Mouse (Mus musculus) forebrain, embryonic 10.5 days (tissue): ENCODE measurements around the gene Gm11564. TPM values are rescaled to one million over a fixed set of nuclear protein-coding genes. Genes with fewer than 3 reads are reported as not detected.
A peak's percentile ranks its signal among the peaks of the same experiment; 100 is the strongest.
"Not testable (repeated sequence)": the region's sequence is repeated elsewhere in the genome, so short reads cannot be mapped to it uniquely, and the experiment has no call there.

Source experiments
- DNase-seq: peaks from one replicate; pipeline ENCODE4 v3.0.0-alpha.2; 2017; ENCODE audit warnings: low spot score; ENCODE audit errors: extremely low spot score
- H3K27ac ChIP-seq: fragments of 300-500 bp; sonication (generic); 2 replicates; pipeline ENCODE4 v1.5.1; 2016; ENCODE audit warnings: mild to moderate bottlenecking
- H3K27me3 ChIP-seq: fragments of 300-500 bp; sonication (generic); 2 replicates; pipeline ENCODE4 v1.6.1; 2016; ENCODE audit warnings: mild to moderate bottlenecking; ENCODE audit not compliant: poor library complexity, severe bottlenecking
- H3K36me3 ChIP-seq: fragments of 300-500 bp; sonication (generic); replicated peaks from 2 replicates; pipeline ENCODE4 v1.6.1; 2016; ENCODE audit warnings: mild to moderate bottlenecking, moderate library complexity
- H3K4me1 ChIP-seq: fragments of 300-500 bp; sonication (generic); 2 replicates; pipeline ENCODE4 v1.6.1; 2016
- H3K4me3 ChIP-seq: fragments of 300-500 bp; sonication (generic); 2 replicates; pipeline ENCODE4 v1.5.1; 2016; ENCODE audit warnings: mild to moderate bottlenecking, moderate library complexity
- H3K9me3 ChIP-seq: fragments of 300-500 bp; sonication (generic); 2 replicates; pipeline ENCODE4 v1.6.1; 2016; ENCODE audit warnings: mild to moderate bottlenecking, moderate library complexity
- WGBS: fragments of 180-500 bp; shearing (Covaris S2); methylation state at CpG from one replicate; pipeline ENCODE4 v1.1.7; 2016; 5-methylcytosine and 5-hydroxymethylcytosine counted together
- polyA plus RNA-seq: library from polyadenylated mRNA; unstranded; fragments of >200 nt; fragmentation: Nextera tagmentation; extraction: Ambion mirVana; gene quantifications from 2 replicates; pipeline ENCODE4 v1.2.1, GENCODE M21; 2016

Gene Gm11564
- polyA plus RNA-seq, 1 experiment from 2014 or later = not detected

DNA sequence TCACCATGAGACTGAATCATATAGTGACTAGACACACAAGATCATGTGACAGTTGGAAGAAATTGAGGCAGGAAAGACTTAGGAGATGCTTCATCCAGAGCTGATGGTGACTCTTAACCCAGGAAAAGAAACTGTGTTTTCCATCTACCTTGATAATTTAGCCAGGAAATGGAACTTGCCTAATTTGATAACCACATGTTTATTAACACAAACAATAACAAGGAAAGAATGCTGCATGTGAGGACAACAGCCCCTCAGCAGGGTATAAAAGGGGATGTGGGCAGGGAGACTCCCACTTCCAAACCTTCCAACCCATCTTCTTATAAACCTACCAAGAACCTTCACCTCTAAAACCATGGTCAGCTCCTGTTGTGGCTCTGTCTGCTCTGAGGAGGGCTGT lies 30.6 kb downstream of the Gm11564 start, which contains the start of gene Krtap4-9:
TSS of gene Krtap4-9 (plus strand) at position 301 of the 400 bp plus-strand sequence.
- DNase-seq, H3K4me1 ChIP-seq, H3K36me3 ChIP-seq, H3K27ac ChIP-seq, H3K27me3 ChIP-seq, H3K9me3 ChIP-seq, H3K4me3 ChIP-seq: not testable (repeated sequence)

DNA sequence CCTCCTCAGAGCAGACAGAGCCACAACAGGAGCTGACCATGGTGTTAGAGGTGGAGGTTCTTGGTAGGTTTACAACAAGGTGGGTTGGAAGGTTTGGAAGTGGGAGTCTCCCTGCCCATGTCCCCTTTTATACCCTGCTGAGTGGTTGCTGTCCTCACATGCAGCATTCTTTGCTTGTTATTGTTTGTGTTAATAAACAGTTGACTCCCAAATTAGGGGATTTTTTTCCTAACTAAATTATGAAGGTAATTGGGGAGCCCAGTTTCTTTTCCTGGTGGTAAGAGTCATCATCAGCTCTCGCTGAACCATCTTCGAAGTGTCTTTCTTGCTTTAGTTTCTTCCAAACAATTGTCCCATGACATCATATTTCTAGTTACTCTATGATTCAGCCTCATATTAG lies 34.9 kb downstream of the Gm11564 start, which contains the start of gene Krtap4-8:
TSS of gene Krtap4-8 (minus strand) at position 101 of the 400 bp plus-strand sequence.
- 95% methylated on average over 2 of the region's 2 CpGs for WGBS
- Histone ChIP-seq H3K36me3 (no peaks in the 10 kb centered on the region), H3K27ac (no peak within 1 kb of the TSS), H3K9me3 (no peaks in the 10 kb centered on the region), H3K4me3 (no peak within 1 kb of the TSS), H3K27me3 (no peaks in the 10 kb centered on the region), H3K4me1 (peaks cover 8% of the 10 kb centered on the region)
- no peak for DNase-seq

DNA sequence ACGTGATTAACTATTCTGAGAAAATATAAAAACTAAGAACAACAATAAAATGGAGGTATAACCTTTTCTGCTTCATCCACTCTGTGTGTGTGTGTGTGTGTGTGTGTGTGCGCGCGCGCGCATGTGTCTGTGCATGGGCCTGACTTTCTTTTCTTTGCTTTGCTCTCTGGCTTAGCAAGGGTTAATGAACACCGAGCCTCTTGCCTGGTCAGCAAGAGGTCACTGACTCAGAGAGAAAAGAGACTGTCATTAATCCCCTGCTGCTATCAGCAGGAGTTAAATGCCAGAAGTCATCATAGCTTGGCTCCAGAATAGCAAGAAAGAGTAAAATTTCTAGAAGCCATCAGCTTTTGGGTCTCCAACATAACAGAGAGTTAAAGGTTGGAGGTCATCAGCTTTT lies 37.1 kb downstream of the Gm11564 start:
- Histone ChIP-seq H3K4me3 (no peak overlapping the region), H3K9me3 (no peaks in the 10 kb centered on the region), H3K27ac (no peak overlapping the region), H3K27me3 (no peaks in the 10 kb centered on the region), H3K36me3 (no peaks in the 10 kb centered on the region), H3K4me1 (peaks cover 8% of the 10 kb centered on the region)
- DNase-seq = no peak
- 42% methylated on average over 7 of the region's 7 CpGs for WGBS

DNA sequence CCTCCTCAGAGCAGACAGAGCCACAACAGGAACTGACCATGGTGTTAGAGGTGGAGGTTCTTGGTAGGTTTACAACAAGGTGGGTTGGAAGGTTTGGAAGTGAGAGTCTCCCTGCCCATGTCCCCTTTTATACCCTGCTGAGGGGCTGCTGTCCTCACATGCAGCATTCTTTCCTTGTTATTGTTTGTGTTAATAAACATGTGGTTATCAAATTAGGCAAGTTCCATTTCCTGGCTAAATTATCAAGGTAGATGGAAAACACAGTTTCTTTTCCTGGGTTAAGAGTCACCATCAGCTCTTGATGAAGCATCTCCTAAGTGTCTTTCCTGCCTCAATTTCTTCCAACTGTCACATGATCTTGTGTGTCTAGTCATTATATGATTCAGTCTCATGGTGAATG lies 42.7 kb downstream of the Gm11564 start, which contains the start of gene Gm11595:
TSS of gene Gm11595 (minus strand) at position 101 of the 400 bp plus-strand sequence.
- not testable (repeated sequence) for H3K4me1 ChIP-seq, H3K4me3 ChIP-seq
- 0 out of 2 replicates have a peak within 1 kb of the TSS, but pooled peaks have one; percentile 11 for H3K27ac ChIP-seq

GRCm38 (mm10) chr11:99768410-99768809 lies 47.1 kb downstream of the Gm11564 start:
- Histone ChIP-seq H3K27me3 (no peaks in the 10 kb centered on the region), H3K36me3 (no peaks in the 10 kb centered on the region), H3K9me3 (no peaks in the 10 kb centered on the region), H3K27ac (no peak overlapping the region), H3K4me3 (no peak overlapping the region), H3K4me1 (no peaks in the 10 kb centered on the region)
- WGBS = 86% methylated on average over 2 of the region's 2 CpGs
- no peak for DNase-seq

More for the DNA sequence above, 42.7 kb downstream of the Gm11564 start, which contains the start of gene Gm11595:
- H3K9me3 ChIP-seq, DNase-seq, H3K36me3 ChIP-seq, H3K27me3 ChIP-seq: not testable (repeated sequence)

Other genes starting within 250 kb of the Gm11564 start
- not detected in 2 replicates for gene Krtap3-1, start 249.0 kb downstream of the Gm11564 start, polyA plus RNA-seq
- not detected in 2 replicates for gene Krtap1-5, start 234.7 kb downstream of the Gm11564 start, polyA plus RNA-seq
- gene Krtap1-4, start 232.0 kb downstream of the Gm11564 start, polyA plus RNA-seq = not detected in 2 replicates
- gene Krtap1-3, start 224.3 kb downstream of the Gm11564 start, polyA plus RNA-seq = not detected in 2 replicates
- not detected in 2 replicates for gene Krtap9-3, start 217.6 kb downstream of the Gm11564 start, polyA plus RNA-seq
- not detected in 2 replicates for gene Gm11938, start 212.4 kb downstream of the Gm11564 start, polyA plus RNA-seq
- not detected in 2 replicates for gene Gm11937, start 205.5 kb downstream of the Gm11564 start, polyA plus RNA-seq
- gene Krtap2-4, start 200.8 kb downstream of the Gm11564 start, polyA plus RNA-seq = not detected in 2 replicates
- gene Gm11562, start 195.2 kb downstream of the Gm11564 start, polyA plus RNA-seq = not detected in 2 replicates
- gene Krtap4-1, start 187.4 kb downstream of the Gm11564 start, polyA plus RNA-seq = not detected in 2 replicates
- not detected in 2 replicates for gene Krtap4-2, start 180.6 kb downstream of the Gm11564 start, polyA plus RNA-seq
- not detected in 2 replicates for gene Krtap4-7, start 171.6 kb downstream of the Gm11564 start, polyA plus RNA-seq
- not detected in 2 replicates for gene Gm11555, start 165.4 kb downstream of the Gm11564 start, polyA plus RNA-seq
- gene Gm11563, start 156.7 kb downstream of the Gm11564 start, polyA plus RNA-seq = not detected in 2 replicates
- not detected in 2 replicates for gene Krtap4-6, start 149.7 kb downstream of the Gm11564 start, polyA plus RNA-seq
- gene Gm14190, start 124.9 kb downstream of the Gm11564 start, polyA plus RNA-seq = not detected in 2 replicates
- gene Gm14180, start 81.4 kb downstream of the Gm11564 start, polyA plus RNA-seq = not detected in 2 replicates
- not detected in 2 replicates for gene Gm11595, start 42.8 kb downstream of the Gm11564 start, polyA plus RNA-seq
- gene Krtap4-8, start 35.0 kb downstream of the Gm11564 start, polyA plus RNA-seq = not detected in 2 replicates
- gene Krtap4-9, start 30.5 kb downstream of the Gm11564 start, polyA plus RNA-seq = not detected in 2 replicates
- not detected in 2 replicates for gene Gm11596, start 22.2 kb downstream of the Gm11564 start, polyA plus RNA-seq
- not detected in 2 replicates for gene Gm11569, start 16.7 kb downstream of the Gm11564 start, polyA plus RNA-seq
- gene Gm11554, start 11.2 kb downstream of the Gm11564 start, polyA plus RNA-seq = not detected in 2 replicates
- gene Krtap4-13, start 5.8 kb downstream of the Gm11564 start, polyA plus RNA-seq = not detected in 2 replicates
- gene 2300003K06Rik, start 22.4 kb upstream of the Gm11564 start, polyA plus RNA-seq = not detected in 2 replicates
- not detected in 2 replicates for gene Krtap4-16, start 35.9 kb upstream of the Gm11564 start, polyA plus RNA-seq
- not detected in 2 replicates for gene Gm11568, start 42.3 kb upstream of the Gm11564 start, polyA plus RNA-seq
- not detected in 2 replicates for gene Gm11559, start 48.8 kb upstream of the Gm11564 start, polyA plus RNA-seq
- gene Krtap9-1, start 57.7 kb upstream of the Gm11564 start, polyA plus RNA-seq = not detected in 2 replicates
- not detected in 2 replicates for gene Gm11567, start 63.5 kb upstream of the Gm11564 start, polyA plus RNA-seq
- gene Krtap31-1, start 92.3 kb upstream of the Gm11564 start, polyA plus RNA-seq = not detected in 2 replicates
- not detected in 2 replicates for gene Gm11565, start 99.1 kb upstream of the Gm11564 start, polyA plus RNA-seq
- gene Krtap31-2, start 120.6 kb upstream of the Gm11564 start, polyA plus RNA-seq = not detected in 2 replicates
- not detected in 2 replicates for gene Krtap9-5, start 132.8 kb upstream of the Gm11564 start, polyA plus RNA-seq
- gene Krtap29-1, start 163.4 kb upstream of the Gm11564 start, polyA plus RNA-seq = not detected in 2 replicates
- gene Krtap16-1, start 170.9 kb upstream of the Gm11564 start, polyA plus RNA-seq = not detected in 2 replicates
- gene Krtap17-1, start 178.3 kb upstream of the Gm11564 start, polyA plus RNA-seq = not detected in 2 replicates
- not detected in 2 replicates for gene Krt33a, start 200.5 kb upstream of the Gm11564 start, polyA plus RNA-seq
- not detected in 2 replicates for gene Krt33b, start 214.2 kb upstream of the Gm11564 start, polyA plus RNA-seq
- not detected in 2 replicates for gene Krt34, start 225.9 kb upstream of the Gm11564 start, polyA plus RNA-seq
- not detected in 2 replicates for gene Krt31, start 234.9 kb upstream of the Gm11564 start, polyA plus RNA-seq